Mouse (Mus musculus): ENCODE measurements around the gene Zbtb41.

Zbtb41 gene

DNA sequence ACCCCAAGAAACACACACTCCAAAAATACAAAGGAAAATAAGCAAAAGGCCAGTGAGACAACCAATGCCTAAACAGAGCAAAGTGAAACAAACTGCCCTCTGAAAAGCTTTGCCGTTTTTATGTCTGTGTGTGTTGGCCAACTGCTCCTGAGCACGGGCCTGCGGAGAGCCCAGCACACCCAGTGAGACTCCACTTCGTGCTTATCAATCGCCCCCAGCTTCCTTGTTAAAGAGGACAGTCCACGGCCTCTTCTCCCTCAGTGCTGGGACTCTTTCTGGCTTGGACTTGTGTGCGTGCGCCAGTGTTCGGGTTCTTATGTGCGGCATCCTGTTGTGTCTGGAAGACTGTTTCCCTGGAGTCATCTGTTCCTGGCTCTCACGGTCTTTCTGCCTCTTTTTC lies 43.8 kb downstream of the Zbtb41 start:
- DNase-seq (ENCODE audit: extremely low read depth, low read depth, low spot score), result no peak

DNA sequence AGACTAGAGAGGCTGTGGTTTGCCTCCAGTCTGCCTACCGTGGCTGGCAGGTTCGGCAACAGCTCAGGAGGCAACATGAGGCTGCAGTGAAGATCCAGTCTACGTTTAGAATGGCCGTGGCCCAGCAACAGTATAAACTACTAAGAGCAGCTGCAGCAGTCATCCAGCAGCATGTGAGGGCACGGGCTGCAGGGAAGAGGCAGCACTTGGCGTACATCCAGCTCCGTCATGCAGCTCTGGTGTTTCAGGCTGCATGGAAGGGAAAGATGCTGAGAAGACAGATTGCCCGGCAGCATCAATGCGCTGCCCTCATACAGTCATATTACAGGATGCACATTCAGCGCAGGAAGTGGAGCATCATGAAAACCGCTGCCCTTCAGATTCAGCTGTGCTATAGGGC lies 56.8 kb downstream of the Zbtb41 start:
- DNase-seq (ENCODE audit: extremely low read depth, low read depth, low spot score), result no peak

DNA sequence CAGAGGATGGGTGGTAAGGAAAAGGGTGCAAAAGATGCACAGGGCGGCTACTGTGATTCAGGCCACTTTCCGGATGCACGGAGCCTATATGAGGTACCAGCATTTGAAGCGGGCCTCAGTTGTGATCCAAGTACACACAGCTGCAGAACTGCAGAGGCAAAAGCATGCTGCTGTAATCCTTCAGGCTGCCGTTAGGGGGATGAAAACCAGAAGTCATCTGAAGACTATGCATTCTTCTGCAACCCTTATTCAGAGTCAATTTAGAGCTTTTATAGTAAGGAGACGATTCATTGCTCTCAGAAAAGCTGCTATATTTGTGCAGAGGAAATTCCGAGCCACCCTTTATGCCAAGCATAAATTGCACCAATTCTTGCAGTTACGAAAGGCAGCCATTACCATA lies 58.2 kb downstream of the Zbtb41 start:
- DNase-seq (ENCODE audit: extremely low read depth, low read depth, low spot score), result no peak

DNA sequence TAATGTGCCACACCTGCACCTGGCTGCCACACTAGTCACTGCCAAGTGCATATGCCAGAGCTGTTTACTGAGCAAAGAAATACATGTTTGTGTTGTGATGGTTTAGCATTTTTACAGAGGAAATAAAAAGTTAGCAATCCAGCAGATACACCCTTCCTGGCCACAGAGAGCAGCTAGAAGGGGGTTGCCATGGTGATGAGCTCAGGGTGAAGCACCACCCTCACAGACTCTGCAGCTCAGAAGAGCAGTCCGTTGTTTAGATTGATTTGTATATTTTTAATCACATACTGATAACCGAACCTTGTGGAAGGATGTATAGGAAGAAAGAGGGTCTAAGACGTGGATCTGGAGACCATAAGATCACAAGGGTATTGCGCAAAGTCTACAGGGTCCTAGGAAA lies 59.1 kb downstream of the Zbtb41 start:
- DNase-seq (ENCODE audit: extremely low read depth, low read depth, low spot score), result no peak

DNA sequence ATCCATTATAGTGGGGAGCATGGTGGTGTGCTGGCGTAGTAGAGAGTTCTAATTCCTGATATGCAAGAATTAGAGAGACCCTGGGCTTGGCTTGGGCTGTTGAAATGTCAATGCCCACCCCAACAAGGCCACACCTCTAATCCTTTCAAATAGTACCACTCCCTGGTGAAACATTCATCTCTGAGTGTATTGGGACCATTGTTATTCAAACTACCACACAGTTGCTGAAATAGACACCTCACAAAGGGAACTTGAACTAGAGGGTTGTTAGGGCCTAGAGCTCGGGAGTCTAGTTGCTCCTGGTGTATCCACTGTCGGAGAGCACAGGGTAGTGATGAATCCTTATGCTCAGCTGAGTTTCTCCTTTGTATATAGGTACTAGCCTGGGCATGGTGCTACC lies 72.5 kb downstream of the Zbtb41 start:
- no peak for DNase-seq (ENCODE audit: extremely low read depth, low read depth, low spot score)

DNA sequence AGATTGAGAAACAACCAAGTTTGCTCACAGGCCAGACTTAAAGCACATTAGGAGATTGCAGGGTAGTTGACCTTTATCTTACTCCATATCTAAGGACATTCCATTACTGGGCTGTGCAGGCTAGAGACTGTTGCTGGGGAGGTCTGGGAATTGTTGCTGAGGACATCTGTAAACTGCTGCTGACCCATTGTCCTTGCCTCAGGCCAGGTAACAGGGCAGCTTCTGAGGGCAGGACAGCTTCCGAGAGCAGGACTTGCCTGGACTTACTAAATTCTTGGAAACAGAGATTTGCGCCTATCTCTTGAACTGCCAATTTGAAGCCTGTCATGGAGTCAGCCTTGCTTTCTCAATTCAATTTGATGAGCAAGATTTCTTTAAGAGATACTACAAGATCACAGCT lies 73.3 kb downstream of the Zbtb41 start:
- DNase-seq (ENCODE audit: extremely low read depth, low read depth, low spot score), result no peak

DNA sequence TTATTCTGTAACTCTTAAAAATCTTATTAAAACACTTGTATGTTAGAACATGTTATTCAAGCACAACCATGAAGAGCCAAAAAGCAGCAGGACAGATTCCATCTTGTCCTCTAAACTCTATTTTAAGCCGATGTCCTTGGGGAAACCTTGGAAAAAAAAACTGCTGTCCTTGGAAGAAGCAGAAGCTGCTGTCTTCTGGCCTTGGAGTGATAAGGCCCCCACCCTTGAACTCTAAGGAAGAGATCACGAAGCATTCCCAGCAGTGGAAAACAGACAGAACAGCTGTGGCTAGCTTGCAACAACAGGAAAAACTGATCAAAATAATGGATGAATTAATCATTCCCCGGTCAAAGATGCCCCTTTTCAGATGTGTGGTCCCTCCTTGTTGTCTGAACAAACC lies 74.1 kb downstream of the Zbtb41 start:
- no peak for DNase-seq (ENCODE audit: extremely low read depth, low read depth, low spot score)

DNA sequence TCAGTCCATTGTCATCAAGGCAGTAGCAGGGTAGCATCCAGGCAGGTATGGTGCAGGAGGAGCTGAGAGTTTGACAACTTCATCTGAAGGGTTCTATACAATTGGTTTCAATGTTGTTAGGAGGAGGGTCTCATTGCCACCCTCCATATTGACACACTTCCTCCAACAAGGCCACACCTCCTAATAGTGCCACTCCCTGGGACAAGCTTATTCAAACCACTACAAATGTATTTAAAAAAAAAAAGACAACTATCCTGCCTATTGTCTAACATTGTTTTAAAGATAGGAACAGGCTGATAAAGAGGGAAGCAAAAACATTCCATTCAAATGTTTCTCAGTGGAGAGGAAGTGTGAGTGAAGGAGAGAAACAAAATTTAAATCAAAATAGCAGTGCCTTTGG lies 77.7 kb downstream of the Zbtb41 start:
- DNase-seq (ENCODE audit: extremely low read depth, low read depth, low spot score), result no peak

DNA sequence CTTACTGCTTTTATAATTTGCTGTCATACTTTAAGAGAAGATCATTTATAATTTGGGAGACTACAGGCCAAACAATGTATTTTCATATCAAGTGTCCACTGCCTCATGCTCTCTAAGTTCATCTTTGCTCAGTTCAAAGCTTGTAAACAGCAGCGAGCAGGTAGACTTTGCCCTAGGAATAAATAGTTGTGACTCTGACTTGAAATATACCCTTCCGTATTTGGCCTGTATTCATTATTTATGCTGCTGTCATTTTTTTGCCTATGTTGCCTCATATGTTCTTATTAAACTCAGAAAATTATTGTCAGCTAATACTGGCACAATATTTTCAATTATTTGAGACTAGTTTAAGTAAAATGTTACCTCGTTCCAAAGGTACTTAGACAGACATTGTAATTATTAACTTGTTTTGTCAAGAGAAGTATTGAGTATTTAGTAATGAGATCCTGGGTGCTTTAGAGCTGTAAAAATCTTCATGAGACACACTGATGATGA lies 79.2 kb downstream of the Zbtb41 start, which contains the start of gene F13b:
Gene F13b (plus strand): TSS at position 445 of the 495 bp plus-strand sequence.
- DNase-seq (ENCODE audit: extremely low read depth, low read depth, low spot score), result no peak

Data from fat pad, adult 2 months (tissue).